9 mouse cellular contexts compared by ENCODE assay signal in genomic region chr2:93142616-93143015, GRCm38 (mm10). TPM values are rescaled to one million over a fixed set of nuclear protein-coding genes. Genes with fewer than 3 reads are reported as not detected.
DNase-seq lines count a peak whose midpoint lies in the region; ATAC-seq lines count a peak whose summit lies in the region.
"Had no signal": no experiment of that assay in that cellular context is flagged by ENCODE, and none has a peak within 500 bp of the region (broad histone marks: within the 10 kb centered on the region; RNA-seq: fewer than 3 reads in every experiment).

No protein-coding gene starts in this region.

- no peak for ATAC-seq in hindbrain, embryonic 11.5 days (ENCODE audit: low FRiP score)
- no peak for ATAC-seq in heart, embryonic 13.5 days (ENCODE audit: extremely low read depth, insufficient number of reproducible peaks, low FRiP score, low TSS enrichment)
- ATAC-seq in limb, embryonic 12.5 days (ENCODE audit: insufficient number of reproducible peaks, insufficient read depth, low FRiP score, low TSS enrichment, low read depth) = no peak
- no peak for ATAC-seq in megakaryocyte-erythroid progenitor cell, adult 5-6 weeks (replicated peaks; ENCODE audit: low FRiP score, low TSS enrichment, poor library complexity, severe bottlenecking)
- ATAC-seq in forebrain, embryonic 15.5 days (replicated peaks) = no peak

- H3K4me3 ChIP-seq in hindbrain, embryonic 10.5 days = no peak overlapping the region
- no peak overlapping the region for H3K4me3 ChIP-seq in hindbrain, embryonic 11.5 days (ENCODE audit: low read depth, low read length)
- H3K4me3 ChIP-seq in heart, embryonic 13.5 days = no peak overlapping the region
- no peak overlapping the region for H3K4me3 ChIP-seq in limb, embryonic 12.5 days (replicated peaks)
- H3K4me3 ChIP-seq in forebrain, embryonic 15.5 days = no peak overlapping the region
- H3K4me3 ChIP-seq: midbrain, embryonic 12.5 days had no signal

- 77% methylated on average over 7 of the region's 7 CpGs for WGBS in hindbrain, embryonic 10.5 days
- 74% methylated on average over 7 of the region's 7 CpGs for WGBS in hindbrain, embryonic 11.5 days
- WGBS in heart, embryonic 13.5 days = 39% methylated on average over 7 of the region's 7 CpGs
- 65% methylated on average over 7 of the region's 7 CpGs for WGBS in limb, embryonic 12.5 days
- WGBS in forebrain, embryonic 15.5 days = 68% methylated on average over 7 of the region's 7 CpGs

- no peak overlapping the region for H3K4me2 ChIP-seq in hindbrain, embryonic 11.5 days (replicated peaks; ENCODE audit: low read depth, low read length)
- H3K4me2 ChIP-seq in heart, embryonic 13.5 days = no peak overlapping the region
- H3K4me2 ChIP-seq in limb, embryonic 12.5 days = no peak overlapping the region
- H3K4me2 ChIP-seq in forebrain, embryonic 15.5 days (replicated peaks) = no peak overlapping the region
- H3K4me2 ChIP-seq: midbrain, embryonic 12.5 days had no signal

- peaks cover 46% of the 10 kb centered on the region for H3K4me1 ChIP-seq in hindbrain, embryonic 10.5 days (replicated peaks)
- H3K4me1 ChIP-seq in hindbrain, embryonic 11.5 days (replicated peaks; ENCODE audit: control insufficient read depth, insufficient read depth, low read length) = no peaks in the 10 kb centered on the region; the same call in 1 of the 2 replicates
- H3K4me1 ChIP-seq in heart, embryonic 13.5 days = peaks cover 6% of the 10 kb centered on the region
- no peaks in the 10 kb centered on the region for H3K4me1 ChIP-seq in limb, embryonic 12.5 days (replicated peaks)
- 0 out of 2 replicates have a peak, but pooled peaks cover 6% of the 10 kb centered on the region for H3K4me1 ChIP-seq in forebrain, embryonic 15.5 days

- no peak for DNase-seq in hindbrain, embryonic 10.5 days (ENCODE audit: low spot score)
- no peak for DNase-seq in hindbrain, embryonic 11.5 days (ENCODE audit: low spot score)
- DNase-seq in adrenal gland, postnatal 14 days = peak; percentile 63
- no peak for DNase-seq in right cerebral cortex, postnatal 14 days

- H3K9me3 ChIP-seq in hindbrain, embryonic 10.5 days = no peaks in the 10 kb centered on the region
- H3K9me3 ChIP-seq in hindbrain, embryonic 11.5 days (ENCODE audit: control insufficient read depth, low read length) = no peaks in the 10 kb centered on the region
- no peaks in the 10 kb centered on the region for H3K9me3 ChIP-seq in heart, embryonic 13.5 days
- no peaks in the 10 kb centered on the region for H3K9me3 ChIP-seq in limb, embryonic 12.5 days
- no peaks in the 10 kb centered on the region for H3K9me3 ChIP-seq in forebrain, embryonic 15.5 days
- H3K9me3 ChIP-seq: midbrain, embryonic 12.5 days had no signal

- H3K27me3 ChIP-seq in hindbrain, embryonic 10.5 days (ENCODE audit: insufficient read depth, poor library complexity, severe bottlenecking) = peaks cover 7% of the 10 kb centered on the region; the same call in 1 of the 2 replicates
- no peaks in the 10 kb centered on the region for H3K27me3 ChIP-seq in hindbrain, embryonic 11.5 days (ENCODE audit: control insufficient read depth, insufficient read depth, low read length)
- H3K27me3 ChIP-seq in heart, embryonic 13.5 days (replicated peaks) = no peaks in the 10 kb centered on the region; the same call in 1 of the 2 replicates
- 0 out of 2 replicates have a peak, but pooled peaks cover 2% of the 10 kb centered on the region for H3K27me3 ChIP-seq in limb, embryonic 12.5 days
- H3K27me3 ChIP-seq in forebrain, embryonic 15.5 days = no peaks in the 10 kb centered on the region
- H3K27me3 ChIP-seq: midbrain, embryonic 12.5 days had no signal

- no peak overlapping the region for H3K9ac ChIP-seq in hindbrain, embryonic 11.5 days (ENCODE audit: low read depth, low read length)
- no peak overlapping the region for H3K9ac ChIP-seq in heart, embryonic 13.5 days
- no peak overlapping the region for H3K9ac ChIP-seq in limb, embryonic 12.5 days (replicated peaks)
- no peak overlapping the region for H3K9ac ChIP-seq in forebrain, embryonic 15.5 days (replicated peaks)
- H3K9ac ChIP-seq: midbrain, embryonic 12.5 days had no signal

- H3K36me3 ChIP-seq in hindbrain, embryonic 10.5 days = no peaks in the 10 kb centered on the region
- H3K36me3 ChIP-seq in hindbrain, embryonic 11.5 days (ENCODE audit: control insufficient read depth, insufficient read depth, low read length) = no peaks in the 10 kb centered on the region
- no peaks in the 10 kb centered on the region for H3K36me3 ChIP-seq in heart, embryonic 13.5 days
- no peaks in the 10 kb centered on the region for H3K36me3 ChIP-seq in limb, embryonic 12.5 days
- no peaks in the 10 kb centered on the region for H3K36me3 ChIP-seq in forebrain, embryonic 15.5 days
- H3K36me3 ChIP-seq: midbrain, embryonic 12.5 days had no signal

- H3K27ac ChIP-seq in hindbrain, embryonic 10.5 days = peak overlapping the region; percentile 57; the same call in 1 of the 2 replicates
- no peak overlapping the region for H3K27ac ChIP-seq in hindbrain, embryonic 11.5 days (ENCODE audit: low read depth, low read length)
- peak overlapping the region; percentile 66 for H3K27ac ChIP-seq in heart, embryonic 13.5 days (replicated peaks)
- 0 out of 2 replicates have a peak overlapping the region, but pooled peaks have one; percentile 29 for H3K27ac ChIP-seq in limb, embryonic 12.5 days
- no peak overlapping the region for H3K27ac ChIP-seq in forebrain, embryonic 15.5 days (replicated peaks)
- H3K27ac ChIP-seq: midbrain, embryonic 12.5 days had no signal

RNA-seq across cellular contexts. Expression of gene Trp53i11, which starts 44.7 kb away (rescaled TPM):
- polyA plus RNA-seq in hindbrain, embryonic 10.5 days (2016; fragmentation: Nextera tagmentation; extraction: Ambion mirVana) = 202 and 281 TPM in 2 replicates
- 204 and 221 TPM in 2 replicates for polyA plus RNA-seq in hindbrain, embryonic 11.5 days (2014; fragmentation: Nextera tagmentation; extraction: Ambion mirVana)
- 70.9 and 86.9 TPM in 2 replicates for total RNA-seq in adrenal gland, postnatal 14 days (2021)
- 24.5 TPM in 2 replicates for polyA plus RNA-seq in heart, embryonic 13.5 days (2015; fragmentation: Nextera tagmentation; extraction: Ambion mirVana)
- 16.4 and 22.8 TPM in 2 replicates for polyA plus RNA-seq in limb, embryonic 12.5 days (2016; fragmentation: Nextera tagmentation; extraction: Ambion mirVana)
- total RNA-seq in megakaryocyte-erythroid progenitor cell, adult 5-6 weeks (2014; fragmentation: Nextera tagmentation) = 4.0 and 18.1 TPM in 2 replicates
- 0.19 and 8.1 TPM in 2 replicates for total RNA-seq in megakaryocyte-erythroid progenitor cell, adult 5-6 weeks (2017)
- 90.5 and 110 TPM in 2 replicates for polyA plus RNA-seq in forebrain, embryonic 15.5 days (2015; fragmentation: Nextera tagmentation; extraction: Ambion mirVana)

Comparison
In these comparisons a context has a peak if more than half of its experiments do, and no peak if none do; other contexts are left out.
1. H3K27ac ChIP-seq: peak in hindbrain, embryonic 10.5 days (single experiment), heart, embryonic 13.5 days (single experiment) and limb, embryonic 12.5 days (single experiment); none in hindbrain, embryonic 11.5 days (single experiment) and forebrain, embryonic 15.5 days (single experiment).